ENCODE assay signal across 8 mouse cellular contexts in genomic region chr6:148896507-148896851, GRCm38 (mm10). TPM values are rescaled to one million over a fixed set of nuclear protein-coding genes. Genes with fewer than 3 reads are reported as not detected.
DNase-seq lines count a peak whose midpoint lies in the region; ATAC-seq lines count a peak whose summit lies in the region.

No protein-coding gene starts in this region.

- H3K27me3 ChIP-seq in kidney, embryonic 15.5 days = no peaks in the 10 kb centered on the region
- no peaks in the 10 kb centered on the region for H3K27me3 ChIP-seq in hindbrain, embryonic 14.5 days (ENCODE audit: control insufficient read depth, insufficient read depth, low read length)
- no peaks in the 10 kb centered on the region for H3K27me3 ChIP-seq in midbrain, embryonic 14.5 days (ENCODE audit: control insufficient read depth, insufficient read depth, low read length)

- no peaks in the 10 kb centered on the region for H3K36me3 ChIP-seq in kidney, embryonic 15.5 days
- H3K36me3 ChIP-seq in hindbrain, embryonic 14.5 days (replicated peaks; ENCODE audit: control insufficient read depth, insufficient read depth) = no peaks in the 10 kb centered on the region
- H3K36me3 ChIP-seq in midbrain, embryonic 14.5 days (ENCODE audit: control insufficient read depth, insufficient read depth, low read length) = no peaks in the 10 kb centered on the region

- WGBS in kidney, embryonic 15.5 days = 52% methylated on average over 6 of the region's 6 CpGs
- 56% methylated on average over 6 of the region's 6 CpGs for WGBS in hindbrain, embryonic 14.5 days
- 54% methylated on average over 6 of the region's 6 CpGs for WGBS in midbrain, embryonic 14.5 days

- no peaks in the 10 kb centered on the region for H3K9me3 ChIP-seq in kidney, embryonic 15.5 days (replicated peaks)
- H3K9me3 ChIP-seq in hindbrain, embryonic 14.5 days (ENCODE audit: control insufficient read depth, low read length) = no peaks in the 10 kb centered on the region
- H3K9me3 ChIP-seq in midbrain, embryonic 14.5 days (ENCODE audit: control insufficient read depth, low read length) = no peaks in the 10 kb centered on the region

- ATAC-seq in kidney, embryonic 15.5 days (replicated peaks; ENCODE audit: low FRiP score) = peak; percentile 34
- peak; percentile 29 for ATAC-seq in hindbrain, embryonic 14.5 days (ENCODE audit: low FRiP score)
- ATAC-seq in midbrain, embryonic 14.5 days (ENCODE audit: low FRiP score, low TSS enrichment) = peak; percentile 22

- peak overlapping the region; percentile 85 for H3K4me3 ChIP-seq in kidney, embryonic 15.5 days (replicated peaks)
- peak overlapping the region; percentile 68 for H3K4me3 ChIP-seq in hindbrain, embryonic 14.5 days (replicated peaks; ENCODE audit: low read length)
- H3K4me3 ChIP-seq in midbrain, embryonic 14.5 days (replicated peaks; ENCODE audit: low read depth, low read length) = peak overlapping the region; percentile 67

- peak overlapping the region; percentile 74 for H3K9ac ChIP-seq in kidney, embryonic 15.5 days
- peak overlapping the region; percentile 64 for H3K9ac ChIP-seq in hindbrain, embryonic 14.5 days
- H3K9ac ChIP-seq in midbrain, embryonic 14.5 days (replicated peaks; ENCODE audit: low read length) = peak overlapping the region; percentile 54

- H3K27ac ChIP-seq in kidney, embryonic 15.5 days = peak overlapping the region; percentile 92
- H3K27ac ChIP-seq in hindbrain, embryonic 14.5 days = peak overlapping the region; percentile 88
- H3K27ac ChIP-seq in midbrain, embryonic 14.5 days (replicated peaks; ENCODE audit: low read depth, low read length) = peak overlapping the region; percentile 88

- no peak for DNase-seq in kidney, postnatal 4 days
- DNase-seq in c-Kit-positive CD71-positive TER-119-positive erythroid progenitor cells, embryonic 14.5 days (ENCODE audit: low spot score) = peak; percentile 79
- no peak for DNase-seq in hindbrain, embryonic 14.5 days (ENCODE audit: low spot score)
- no peak for DNase-seq in midbrain, embryonic 14.5 days
- no peak for DNase-seq in cerebellum, adult 18-20 months
- DNase-seq in spleen, postnatal 36 days (ENCODE audit: low spot score in 2 of 2) = no peak
- DNase-seq in embryo, embryonic 10 days (ENCODE audit: low spot score) = no peak

- peak overlapping the region; percentile 71 for H3K4me2 ChIP-seq in kidney, embryonic 15.5 days
- peak overlapping the region; percentile 72 for H3K4me2 ChIP-seq in hindbrain, embryonic 14.5 days (replicated peaks)
- H3K4me2 ChIP-seq in midbrain, embryonic 14.5 days (ENCODE audit: low read length) = peak overlapping the region; percentile 87

- peaks cover 11% of the 10 kb centered on the region for H3K4me1 ChIP-seq in kidney, embryonic 15.5 days
- 0 out of 2 replicates have a peak, but pooled peaks cover 5% of the 10 kb centered on the region for H3K4me1 ChIP-seq in hindbrain, embryonic 14.5 days (replicated peaks; ENCODE audit: control insufficient read depth, insufficient read depth, low read length)
- 0 out of 2 replicates have a peak, but pooled peaks cover 6% of the 10 kb centered on the region for H3K4me1 ChIP-seq in midbrain, embryonic 14.5 days (ENCODE audit: control insufficient read depth, insufficient read depth, low read length)

RNA-seq across cellular contexts. Expression of gene Caprin2, which starts 0.4 kb away (rescaled TPM):
- 17.1 and 19.5 TPM in 2 replicates for polyA plus RNA-seq in kidney, embryonic 15.5 days (2015; fragmentation: Nextera tagmentation; extraction: Ambion mirVana)
- 5.0 and 8.8 TPM in 2 replicates for polyA plus RNA-seq in hindbrain, embryonic 14.5 days (2014; fragmentation: Nextera tagmentation; extraction: Ambion mirVana)
- polyA plus RNA-seq in midbrain, embryonic 14.5 days (2014; fragmentation: Nextera tagmentation; extraction: Ambion mirVana) = 8.7 and 11.8 TPM in 2 replicates

RNA-seq across cellular contexts. Expression of gene Sinhcaf, which starts 49.8 kb away (rescaled TPM):
- polyA plus RNA-seq in kidney, embryonic 15.5 days (2015; fragmentation: Nextera tagmentation; extraction: Ambion mirVana) = 144 and 158 TPM in 2 replicates
- polyA plus RNA-seq in hindbrain, embryonic 14.5 days (2014; fragmentation: Nextera tagmentation; extraction: Ambion mirVana) = 45.6 and 48.1 TPM in 2 replicates
- polyA plus RNA-seq in midbrain, embryonic 14.5 days (2014; fragmentation: Nextera tagmentation; extraction: Ambion mirVana) = 60.5 and 89.8 TPM in 2 replicates
